Mouse (Mus musculus) c-Kit-positive CD71-positive TER-119-positive erythroid progenitor cells, embryonic 14.5 days (primary cell): ENCODE measurements around the gene Card9.
A peak's percentile ranks its signal among the peaks of the same experiment; 100 is the strongest.

Experiments used
- DNase-seq: peaks from one replicate; pipeline ENCODE4 v3.0.0-alpha.2; 2013; ENCODE audit warnings: low spot score

The Card9 gene

GRCm38 (mm10) chr2:26325386-26326181, 35.1 kb downstream of the Card9 start:
- peak; percentile 70 for DNase-seq

DNA sequence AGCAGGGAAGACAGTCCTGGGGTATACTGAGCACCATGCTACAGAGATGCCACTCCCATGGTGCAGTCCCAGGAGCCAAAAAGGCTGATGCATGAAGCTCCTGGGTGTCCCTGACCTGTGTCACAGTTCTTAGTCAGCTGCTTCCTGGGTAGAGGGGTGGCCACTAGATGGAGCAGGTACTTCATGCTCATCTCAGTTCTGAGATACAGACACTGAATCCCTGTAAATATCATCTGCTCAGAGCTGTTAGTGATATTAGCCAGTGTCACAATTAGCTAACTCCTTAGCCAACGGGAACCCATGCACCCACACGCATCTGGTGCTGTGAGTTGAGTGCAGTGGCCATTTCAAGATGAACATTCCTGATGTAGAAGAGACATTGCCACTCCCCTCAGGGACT, 35.8 kb downstream of the Card9 start:
- no peak for DNase-seq

DNA sequence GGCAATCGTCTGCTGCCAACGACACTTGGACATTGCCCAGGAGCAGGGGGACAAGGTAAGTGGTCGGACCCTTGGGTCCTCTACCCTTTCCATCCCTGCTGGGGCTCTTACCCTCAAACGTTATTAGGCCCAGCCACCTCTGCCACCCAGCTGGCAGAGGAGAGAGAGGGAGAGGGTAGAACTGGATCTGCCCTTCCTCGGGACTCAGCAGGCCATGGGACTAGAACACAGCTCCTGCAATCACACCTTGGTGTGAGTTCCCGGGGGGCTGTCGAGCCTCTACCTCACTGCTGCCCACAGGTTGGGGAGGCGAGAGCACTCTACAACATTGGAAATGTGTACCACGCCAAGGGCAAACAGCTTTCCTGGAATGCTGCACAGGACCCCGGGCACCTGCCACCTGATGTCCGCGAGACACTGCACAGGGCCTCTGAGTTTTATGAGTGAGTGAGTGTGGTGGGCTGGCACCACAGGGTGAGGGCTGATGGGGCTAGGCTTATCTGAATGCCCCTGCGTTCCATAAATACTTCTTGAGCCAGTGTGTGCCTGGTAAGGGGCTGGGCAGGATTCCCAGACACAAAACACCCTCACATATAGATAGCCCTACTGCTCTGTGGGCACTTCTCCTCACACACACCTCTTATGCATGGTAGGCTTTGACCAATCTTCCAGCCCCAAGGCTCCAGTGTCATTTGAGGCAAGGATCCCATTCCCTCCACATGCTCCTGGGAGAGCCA, 37.0 kb downstream of the Card9 start:
- no peak for DNase-seq

- DNase-seq = no peak
Measured at GRCm38 (mm10) chr2:26320245-26321185, 40.2 kb downstream of the Card9 start.

DNA sequence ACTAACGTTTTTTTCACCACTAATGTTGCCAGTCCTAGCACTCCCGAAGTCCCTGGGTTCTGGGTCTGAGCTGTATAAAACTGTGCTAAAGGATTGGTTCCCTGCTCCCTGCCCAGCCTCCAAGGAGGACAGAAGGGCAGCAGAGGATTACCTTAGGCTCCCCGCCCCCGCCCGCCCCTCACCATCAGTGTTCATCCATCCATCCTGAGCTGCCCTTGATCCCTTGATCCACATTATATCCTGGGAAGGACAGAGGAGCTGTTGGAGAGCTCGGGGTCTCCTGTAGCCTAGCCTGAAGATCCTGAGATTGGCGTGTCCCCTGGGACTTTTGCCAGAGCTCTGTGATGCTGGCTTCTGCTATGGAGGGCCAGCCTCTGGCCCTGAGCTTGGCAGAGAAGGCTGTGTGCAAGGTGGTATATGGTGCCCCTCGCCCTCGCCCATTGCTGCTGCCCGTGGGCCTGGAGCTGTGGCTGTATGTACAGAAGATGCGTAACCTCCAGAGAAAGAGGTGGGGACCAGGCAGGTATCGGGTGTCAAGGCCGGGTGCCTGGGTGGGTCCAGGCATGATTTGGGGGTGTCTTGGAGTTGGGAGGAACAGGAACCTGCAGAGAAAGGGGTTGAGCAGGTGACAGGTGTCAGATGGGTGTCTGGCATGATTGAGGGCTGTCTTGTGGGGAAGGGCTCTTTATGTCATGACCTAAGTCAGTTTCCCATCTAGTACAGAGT, 41.0 kb downstream of the Card9 start:
- DNase-seq = no peak

- no peak for DNase-seq
Measured at GRCm38 (mm10) chr2:26319109-26319508, 41.6 kb downstream of the Card9 start.

DNA sequence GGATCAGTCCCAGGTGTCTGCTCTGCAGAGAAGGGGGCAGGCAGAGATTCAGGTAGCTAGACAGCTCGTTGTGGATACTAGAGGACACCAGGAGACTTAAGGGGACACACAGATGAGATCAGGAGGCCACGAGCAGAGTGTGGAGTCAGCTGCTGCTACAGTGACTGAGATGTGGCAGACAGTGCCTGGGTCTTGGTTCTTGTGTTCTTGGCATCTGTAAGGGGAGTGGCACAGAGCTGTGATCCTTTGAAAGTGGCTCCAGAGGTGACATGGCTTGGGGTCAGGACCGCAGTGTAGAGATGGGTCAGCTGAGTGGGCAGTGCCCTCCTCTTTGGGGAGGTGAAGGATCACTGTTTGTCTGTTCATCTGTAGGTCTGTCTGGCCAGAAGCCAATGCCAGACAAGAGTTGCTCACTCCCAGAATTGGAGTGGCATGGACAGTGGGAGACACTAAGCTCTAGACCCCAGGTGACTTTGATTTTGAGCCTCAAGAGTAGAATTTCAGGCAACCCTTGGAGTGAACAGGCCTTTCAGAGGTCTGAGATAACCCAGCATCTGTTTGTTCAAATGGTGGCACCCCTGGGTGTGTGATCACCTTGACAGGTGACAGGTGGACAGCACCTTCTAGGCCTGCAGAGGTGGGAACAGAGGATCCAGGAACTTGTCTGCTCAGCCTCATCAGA, 42.6 kb downstream of the Card9 start:
- no peak for DNase-seq

- no peak for DNase-seq
Measured at GRCm38 (mm10) chr2:26317371-26317770, 43.3 kb downstream of the Card9 start.

DNA sequence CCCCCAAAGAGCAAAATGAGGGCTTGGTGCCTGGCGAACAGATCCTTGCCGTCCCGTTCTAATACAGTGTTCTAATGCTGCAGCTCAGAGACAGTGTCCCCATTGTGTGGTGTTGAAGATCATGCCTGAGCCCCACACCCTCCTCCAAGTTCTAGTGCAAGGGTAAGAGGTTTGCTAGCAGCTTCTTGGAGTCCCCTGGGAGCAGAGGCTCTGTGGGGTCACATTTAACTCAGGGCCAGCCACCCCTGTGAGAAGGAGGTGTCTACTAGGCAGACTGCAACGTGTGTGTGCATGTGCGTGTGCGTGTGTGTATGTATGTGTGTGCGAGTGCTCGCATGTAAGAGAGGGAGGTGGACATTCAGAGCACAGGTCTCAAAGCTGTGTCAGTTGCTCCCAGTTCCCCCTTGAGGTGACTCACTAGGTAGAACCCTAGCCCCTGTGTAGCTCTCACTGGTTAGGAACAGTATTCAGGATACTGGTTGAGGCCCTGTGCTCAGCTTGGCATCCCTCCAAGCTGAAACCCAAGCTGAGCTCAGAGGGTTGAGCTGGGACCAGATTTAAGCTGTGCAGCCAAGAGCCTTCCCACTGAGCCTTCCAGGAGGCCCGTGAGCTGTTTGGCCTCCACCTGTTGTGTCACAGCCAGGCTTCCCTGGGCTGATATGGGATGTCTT, 44.0 kb downstream of the Card9 start:
- DNase-seq = no peak

DNA sequence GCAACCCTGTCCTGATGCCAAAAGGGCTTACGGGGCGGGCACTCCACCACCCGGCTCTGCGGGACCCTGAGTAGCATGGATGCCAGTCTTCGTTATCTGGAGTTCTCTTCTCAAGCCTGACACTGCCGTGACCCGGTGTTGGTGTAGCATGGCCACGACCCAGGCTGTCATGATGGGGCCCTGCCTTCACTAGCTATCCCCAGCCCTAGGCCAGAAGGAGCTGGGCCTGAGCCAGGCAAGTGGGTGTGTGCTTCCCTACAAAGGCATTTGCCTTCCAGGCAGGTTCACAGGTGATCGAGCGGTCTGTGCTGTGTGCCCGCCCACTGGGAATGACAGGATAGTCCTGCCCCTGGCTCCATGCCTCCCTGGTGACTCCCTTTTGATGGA, 44.8 kb downstream of the Card9 start:
- DNase-seq = no peak

DNA sequence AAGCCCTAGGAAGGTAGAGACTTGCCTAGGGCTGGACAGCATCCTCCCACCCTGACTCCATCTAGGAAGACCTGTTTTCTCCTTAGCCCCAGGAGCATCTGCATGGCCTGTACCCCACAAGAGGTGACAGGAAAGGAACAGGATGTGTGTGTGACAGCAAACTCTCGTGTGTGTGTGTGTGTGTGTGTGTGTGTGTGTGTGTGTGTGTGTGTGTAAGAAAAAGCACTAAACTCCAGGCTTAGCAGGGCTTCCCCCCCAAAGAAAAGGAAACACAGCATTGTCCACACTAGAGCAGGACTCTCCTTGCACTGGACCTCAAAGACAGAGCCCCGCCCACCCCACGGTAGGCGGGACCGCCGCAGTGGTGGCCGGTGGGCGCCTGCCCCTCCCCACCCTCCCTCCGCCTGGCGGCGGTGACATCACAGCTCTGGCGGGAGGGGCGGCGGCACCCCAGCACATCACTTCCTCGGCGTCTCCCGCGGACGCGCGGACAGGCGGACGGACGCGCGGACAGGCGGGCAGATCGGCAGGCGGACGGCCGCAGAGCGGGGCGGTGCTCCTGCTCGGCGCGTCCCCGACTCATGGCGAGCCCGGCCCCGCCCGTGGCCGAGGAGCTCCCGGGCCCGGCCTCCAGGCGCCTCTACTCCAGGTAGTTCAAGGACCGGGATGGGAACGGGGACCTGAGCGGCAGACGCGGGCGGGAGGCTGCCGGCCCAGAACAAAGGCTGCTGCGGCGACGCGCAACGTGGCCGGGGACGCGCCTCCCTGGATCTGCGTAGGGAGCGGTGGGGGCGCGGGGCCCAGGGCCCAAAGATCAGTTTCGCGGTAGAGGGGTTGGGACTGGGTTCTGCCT, 45.4 kb downstream of the Card9 start, which contains the start of gene Gpsm1:
TSS of gene Gpsm1 (plus strand) at position 444 of the 853 bp plus-strand sequence.
- DNase-seq = no peak

DNA sequence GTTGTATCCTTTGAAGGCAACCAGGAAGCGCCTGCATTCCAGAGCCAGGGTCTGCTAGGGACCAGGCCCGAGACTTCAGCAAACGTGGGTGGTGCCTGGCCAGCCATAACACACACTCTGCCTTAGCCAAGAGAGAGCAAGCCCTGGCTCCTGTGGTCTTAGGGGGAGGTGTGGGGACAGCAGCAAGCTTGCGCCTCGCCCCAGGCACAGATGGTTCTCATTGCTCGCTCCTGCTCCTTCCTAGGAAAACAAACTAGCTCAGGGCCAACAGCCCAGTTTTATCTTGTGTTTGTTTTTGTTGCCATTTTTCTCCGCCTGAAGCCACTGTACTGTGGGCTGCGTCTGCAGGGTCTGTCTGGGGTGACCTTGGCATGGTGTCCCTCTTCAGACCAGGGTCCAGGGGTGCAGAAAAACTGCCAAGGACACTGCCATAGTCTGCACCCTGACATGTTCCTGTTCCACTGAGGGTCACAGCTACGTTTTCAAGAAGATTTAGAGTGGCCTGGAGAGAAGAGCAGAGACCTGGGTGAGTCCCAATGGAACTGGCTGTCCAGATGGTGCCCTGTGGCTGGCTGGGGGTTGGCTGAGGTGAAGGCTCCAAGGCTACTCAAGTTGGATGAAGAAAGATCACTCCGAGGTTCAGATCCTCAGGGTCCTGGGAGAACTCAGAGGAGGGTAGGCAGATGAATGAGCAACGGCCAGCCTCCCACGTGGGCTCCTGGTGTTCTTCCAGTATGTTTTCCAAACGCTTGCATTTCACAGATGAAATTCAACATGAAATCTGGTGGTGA, 46.2 kb downstream of the Card9 start:
- DNase-seq = no peak

DNA sequence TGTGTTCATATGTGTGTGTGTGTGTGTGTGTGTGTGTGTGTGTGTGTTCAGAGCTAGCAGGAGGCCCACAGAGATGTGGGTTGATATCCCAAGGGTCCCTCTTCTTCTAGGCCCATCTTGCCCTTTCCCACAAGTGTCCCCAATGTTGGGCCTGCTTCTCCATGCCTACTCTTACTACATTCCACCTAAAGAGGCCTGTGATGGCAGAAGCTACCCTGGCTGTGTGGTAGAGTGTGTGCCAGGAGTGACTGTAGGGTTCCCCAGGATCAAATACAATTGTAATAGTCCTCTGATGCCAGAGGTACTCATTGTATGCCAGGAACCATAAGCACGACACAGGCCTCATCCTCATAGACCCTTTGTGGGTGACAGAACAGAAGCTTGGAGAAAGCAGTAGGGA, 47.3 kb downstream of the Card9 start:
- no peak for DNase-seq

GRCm38 (mm10) chr2:26312812-26313211, 47.9 kb downstream of the Card9 start:
- DNase-seq = no peak

GRCm38 (mm10) chr2:26311936-26312335, 48.8 kb downstream of the Card9 start:
- DNase-seq = no peak

DNA sequence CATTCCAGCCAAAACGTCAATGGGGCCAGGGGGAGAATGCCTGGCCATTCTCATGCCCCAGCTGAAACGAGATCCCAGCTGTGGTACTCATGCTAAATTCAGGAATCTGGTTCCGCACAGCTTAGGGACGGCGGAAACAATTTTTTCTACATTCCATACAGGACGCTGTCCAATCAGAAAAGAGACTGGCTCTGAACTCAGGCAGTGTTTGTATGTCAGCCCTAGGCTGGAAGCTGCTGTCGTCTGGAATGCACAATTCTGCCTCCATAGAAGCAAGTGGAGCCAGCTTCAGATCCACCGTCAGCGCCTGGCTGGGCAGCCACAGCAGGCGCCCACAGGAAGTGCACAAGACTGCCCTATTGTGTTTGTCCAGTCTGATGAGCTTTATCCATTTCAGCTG, 51.0 kb downstream of the Card9 start:
- DNase-seq = no peak

DNA sequence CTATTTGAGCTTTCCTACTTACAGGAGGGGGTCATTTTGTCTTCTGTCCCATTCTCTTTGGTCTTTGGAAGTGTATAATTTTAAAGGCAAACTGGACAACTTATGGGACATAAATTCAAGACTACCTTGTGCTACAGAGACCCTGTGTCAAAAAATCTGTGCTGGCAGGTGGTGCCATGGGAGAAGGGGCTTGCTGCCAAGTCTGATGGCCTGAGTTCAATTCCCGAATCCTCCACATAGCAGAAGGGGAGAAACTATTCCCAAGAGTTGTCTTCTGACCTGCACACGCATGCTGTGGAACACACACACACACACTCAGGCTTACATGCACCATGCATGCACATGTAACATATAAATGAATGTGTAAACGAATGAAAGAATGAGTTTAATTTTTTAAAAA, 54.0 kb downstream of the Card9 start:
- no peak for DNase-seq

GRCm38 (mm10) chr2:26305555-26305954, 55.2 kb downstream of the Card9 start:
- no peak for DNase-seq

GRCm38 (mm10) chr2:26304711-26305110, 56.0 kb downstream of the Card9 start:
- no peak for DNase-seq
